ENCODE assay signal across 16 mouse cellular contexts in the genomic region with DNA sequence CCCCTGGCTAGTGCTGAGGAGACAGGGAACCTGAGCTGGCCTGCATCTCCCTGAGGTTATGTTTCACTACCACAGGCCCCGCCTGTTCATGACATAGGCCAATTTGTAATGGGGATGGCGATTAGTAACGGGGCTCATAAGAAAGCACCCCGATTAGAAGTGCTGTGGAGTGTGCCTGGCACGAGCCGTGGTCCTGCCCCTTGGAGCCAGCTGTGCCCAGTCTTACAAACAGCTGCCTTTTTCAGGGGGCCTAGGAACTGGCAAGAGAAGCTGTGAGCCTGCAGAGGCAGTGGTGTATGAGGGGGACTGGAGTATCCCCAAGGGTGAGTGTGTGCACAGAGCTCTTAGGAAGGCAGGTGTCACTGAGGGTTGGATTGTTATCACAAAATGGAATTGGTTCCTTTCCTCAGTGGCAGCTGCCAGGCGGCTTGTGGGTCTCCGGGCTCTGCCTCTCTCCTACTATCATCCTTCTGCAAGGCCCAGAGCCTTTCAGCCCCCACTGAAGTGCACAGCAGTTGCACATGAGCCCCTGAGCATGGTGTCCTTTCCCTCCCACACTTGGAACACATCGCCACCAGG. TPM values are rescaled to one million over a fixed set of nuclear protein-coding genes. Genes with fewer than 3 reads are reported as not detected.
DNase-seq lines count a peak whose midpoint lies in the region; ATAC-seq and TF ChIP-seq lines count a peak whose summit lies in the region.
"Had no signal": no experiment of that assay in that cellular context is flagged by ENCODE, and none has a peak within 500 bp of the region (broad histone marks: within the 10 kb centered on the region; RNA-seq: fewer than 3 reads in every experiment).

No protein-coding gene starts in this region.

- no peaks in the 10 kb centered on the region for H3K36me3 ChIP-seq in hindbrain, embryonic 11.5 days (ENCODE audit: control insufficient read depth, insufficient read depth, low read length)
- no peaks in the 10 kb centered on the region for H3K36me3 ChIP-seq in hindbrain, embryonic 16.5 days (ENCODE audit: control insufficient read depth, insufficient read depth, low read length)
- no peaks in the 10 kb centered on the region for H3K36me3 ChIP-seq in myocyte (ENCODE audit: control insufficient read depth, insufficient read depth)

- H3K27ac ChIP-seq in hindbrain, embryonic 11.5 days (ENCODE audit: low read depth, low read length): 0 out of 2 replicates have a peak overlapping the region, but pooled peaks have one; percentile 12
- H3K27ac ChIP-seq in hindbrain, embryonic 16.5 days (ENCODE audit: low read depth, low read length): no peak overlapping the region
- H3K27ac ChIP-seq in left cerebral cortex, adult 2 months: no peak overlapping the region

- no peak overlapping the region for H3ac ChIP-seq in myocyte (ENCODE audit: control insufficient read depth, insufficient read length)

- H3K9ac ChIP-seq in hindbrain, embryonic 11.5 days (ENCODE audit: low read depth, low read length): no peak overlapping the region
- H3K9ac ChIP-seq in hindbrain, embryonic 16.5 days (ENCODE audit: low read depth, low read length): no peak overlapping the region
- H3K9ac ChIP-seq: lung, embryonic 14.5 days had no signal

- H3K4me2 ChIP-seq in hindbrain, embryonic 11.5 days (replicated peaks; ENCODE audit: low read depth, low read length): no peak overlapping the region
- H3K4me2 ChIP-seq in hindbrain, embryonic 16.5 days (ENCODE audit: low read length): no peak overlapping the region
- no peak overlapping the region for H3K4me2 ChIP-seq in myocyte (ENCODE audit: low read depth)
- H3K4me2 ChIP-seq: lung, embryonic 14.5 days had no signal

- no peaks in the 10 kb centered on the region for H3K27me3 ChIP-seq in hindbrain, embryonic 11.5 days (ENCODE audit: control insufficient read depth, insufficient read depth, low read length)
- no peaks in the 10 kb centered on the region for H3K27me3 ChIP-seq in hindbrain, embryonic 16.5 days (replicated peaks; ENCODE audit: control insufficient read depth, insufficient read depth, low read length)
- no peaks in the 10 kb centered on the region for H3K27me3 ChIP-seq in myocyte (ENCODE audit: control insufficient read depth, insufficient read depth, insufficient read length)

- H3K9me3 ChIP-seq in hindbrain, embryonic 11.5 days (ENCODE audit: control insufficient read depth, low read length): no peaks in the 10 kb centered on the region
- H3K9me3 ChIP-seq in hindbrain, embryonic 16.5 days (ENCODE audit: control insufficient read depth, low read length): no peaks in the 10 kb centered on the region
- H3K9me3 ChIP-seq: megakaryocyte, embryonic 14.5 days had no signal

- TF ChIP-seq POLR2A in myocyte (IDR thresholded peaks at IDR 0.05; ENCODE audit: insufficient read length, low read depth): no peak

- WGBS in hindbrain, embryonic 11.5 days: 75% methylated on average over 9 of the region's 9 CpGs
- 57% methylated on average over 9 of the region's 9 CpGs for WGBS in hindbrain, embryonic 16.5 days

- ATAC-seq in hindbrain, embryonic 11.5 days (ENCODE audit: low FRiP score): no peak
- ATAC-seq in hindbrain, embryonic 16.5 days: no peak
- ATAC-seq: activated CD4-positive, CD25-positive, alpha-beta regulatory T cell, adult 4 months; inflammation-experienced regulatory T-cells, adult 6 months had no signal

- no peak overlapping the region for H3K4me3 ChIP-seq in hindbrain, embryonic 11.5 days (ENCODE audit: low read depth, low read length)
- no peak overlapping the region for H3K4me3 ChIP-seq in hindbrain, embryonic 16.5 days (ENCODE audit: low read length)
- H3K4me3 ChIP-seq in myocyte: no peak overlapping the region
- no peak overlapping the region for H3K4me3 ChIP-seq in left cerebral cortex, adult 2 months
- H3K4me3 ChIP-seq: erythroblast, embryonic 14.5 days; megakaryocyte, embryonic 14.5 days had no signal

- peaks cover 91% of the 10 kb centered on the region for H3K79me2 ChIP-seq in myocyte (ENCODE audit: control insufficient read depth, insufficient read depth)

- peaks cover 11% of the 10 kb centered on the region; the same call in 1 of the 2 replicates for H3K4me1 ChIP-seq in hindbrain, embryonic 11.5 days (replicated peaks; ENCODE audit: control insufficient read depth, insufficient read depth, low read length)
- peaks cover 20% of the 10 kb centered on the region for H3K4me1 ChIP-seq in hindbrain, embryonic 16.5 days (ENCODE audit: control insufficient read depth, insufficient read depth, low read depth, low read length)
- H3K4me1 ChIP-seq: megakaryocyte, embryonic 14.5 days had no signal

- no peak for TF ChIP-seq CTCF in left cerebral cortex, adult 2 months (IDR thresholded peaks at IDR 0.05)

- intact Hi-C loops in left cerebral cortex, adult 2 months (cut with DNase I): no loop called here

- peak; percentile 3 for DNase-seq in adrenal gland, postnatal 14 days
- DNase-seq in adrenal gland, postnatal 25 days: no peak
- no peak for DNase-seq in hindbrain, embryonic 11.5 days (ENCODE audit: low spot score)
- DNase-seq in urinary bladder, adult 2 months (ENCODE audit: low spot score): peak; percentile 14
- DNase-seq in urinary bladder, postnatal 14 days (ENCODE audit: low spot score): no peak
- DNase-seq in left cerebral cortex, adult 2 months (ENCODE audit: extremely low spot score in 1 of 2, low spot score in 2 of 2): no peak
- DNase-seq: cerebellum, adult 11-12 months; liver; lung, embryonic 14.5 days; thymus, postnatal 25 days had no signal

TF ChIP-seq in myocyte, 11 proteins besides CTCF, POLR2A, EP300 and RAD21:
- TF ChIP-seq MYOG (IDR thresholded peaks at IDR 0.05; ENCODE audit: control insufficient read depth in 1 of 3, insufficient read depth in 1 of 3, insufficient read length in 2 of 3, low read depth in 2 of 3): peak in 1 of 3 experiments; percentile 51
- peak in 2 of 3 experiments; percentile 39 to 41 for TF ChIP-seq MYOD1 (IDR thresholded peaks at IDR 0.05; ENCODE audit: control insufficient read depth in 1 of 3, insufficient read length in 2 of 3, low read depth in 2 of 3)
- TF ChIP-seq SRF (IDR thresholded peaks at IDR 0.05; ENCODE audit: control insufficient read depth, insufficient read length, low read depth): no peak
- TF ChIP-seq E2F4 (IDR thresholded peaks at IDR 0.05; ENCODE audit: insufficient read depth): no peak
- no peak for TF ChIP-seq POLR2AphosphoS2 (IDR thresholded peaks at IDR 0.05; ENCODE audit: insufficient read length, low read depth)
TF ChIP-seq in myocyte: peak in this region for 2.

RNA-seq across cellular contexts. Expression of gene Sh3bp4, which starts 16.4 kb away (rescaled TPM):
- 15.0 and 19.1 TPM in 2 replicates for total RNA-seq in adrenal gland, postnatal 14 days (2021)
- total RNA-seq in adrenal gland, postnatal 25 days (2021): 12.1 and 14.1 TPM in 2 replicates
- polyA plus RNA-seq in hindbrain, embryonic 11.5 days (2014; fragmentation: Nextera tagmentation; extraction: Ambion mirVana): 18.0 and 21.7 TPM in 2 replicates
- polyA plus RNA-seq in hindbrain, embryonic 16.5 days (2015; fragmentation: Nextera tagmentation; extraction: Ambion mirVana): 13.7 and 17.0 TPM in 2 replicates
- 11.4 and 12.0 TPM in 2 replicates for polyA plus RNA-seq in urinary bladder, adult 2 months (2012; rRNA removed)
- 23.2 TPM for polyA plus RNA-seq in myocyte (2012; fragmentation: generic; extraction: Trizol)
- total RNA-seq in left cerebral cortex, adult 2 months (2021): 10 to 100 TPM; 15.6 to 19.5 TPM
- polyA plus RNA-seq: erythroblast, embryonic 14.5 days had no signal

Comparison
In these comparisons a context has a peak if more than half of its experiments do, and no peak if none do; other contexts are left out.
1. DNase-seq: peak in adrenal gland, postnatal 14 days (single experiment) and urinary bladder, adult 2 months (single experiment); none in adrenal gland, postnatal 25 days (single experiment), hindbrain, embryonic 11.5 days (single experiment), urinary bladder, postnatal 14 days (single experiment) and left cerebral cortex, adult 2 months (0 of 2).